Mouse (Mus musculus) heart, postnatal 0 days (tissue): Measurements from ENCODE around the gene Rassf5. TPM values are rescaled to one million over a fixed set of nuclear protein-coding genes. Genes with fewer than 3 reads are reported as not detected.
"Not testable (repeated sequence)": the region's sequence is repeated elsewhere in the genome, so short reads cannot be mapped to it uniquely, and the experiment has no call there.

Source experiments
- ATAC-seq: fragments of 200-750 bp; cut with Nextera tagmentation; 2 replicates; pipeline ENCODE4 v1.8.0; 2017; ENCODE audit warnings: low read depth, moderate number of reproducible peaks, moderate library complexity; ENCODE audit not compliant: insufficient read depth
- DNase-seq: peaks from one replicate; pipeline ENCODE4 v3.0.0-alpha.2; 2016; ENCODE audit warnings: low spot score
- H3K27ac ChIP-seq: fragments of 300-500 bp; sonication (generic); 2 replicates; pipeline ENCODE4 v1.5.1; 2014; ENCODE audit warnings: low read depth, mild to moderate bottlenecking
- H3K27me3 ChIP-seq: fragments of 300-500 bp; sonication (generic); 2 replicates; pipeline ENCODE4 v1.6.1; 2014; ENCODE audit warnings: low read length, mixed read lengths; ENCODE audit not compliant: control insufficient read depth, insufficient read depth
- H3K36me3 ChIP-seq: fragments of 300-500 bp; sonication (generic); replicated peaks from 2 replicates; pipeline ENCODE4 v1.6.1; 2014; ENCODE audit warnings: low read length, mixed read lengths; ENCODE audit not compliant: control insufficient read depth, insufficient read depth
- H3K4me1 ChIP-seq: fragments of 300-500 bp; sonication (generic); 2 replicates; pipeline ENCODE4 v1.6.1; 2014; ENCODE audit warnings: antibody characterized with exemption; ENCODE audit not compliant: control insufficient read depth, insufficient read depth
- H3K4me2 ChIP-seq: fragments of 300-500 bp; sonication (generic); 2 replicates; pipeline ENCODE4 v1.6.1; 2014; ENCODE audit warnings: low read depth, mild to moderate bottlenecking, low read length, moderate library complexity
- H3K4me3 ChIP-seq: fragments of 300-500 bp; sonication (generic); 2 replicates; pipeline ENCODE4 v1.5.1; 2014; ENCODE audit warnings: low read depth, low read length
- H3K9ac ChIP-seq: fragments of 300-500 bp; sonication (generic); replicated peaks from 2 replicates; pipeline ENCODE4 v1.6.1; 2014; ENCODE audit warnings: low read depth, low read length, mixed read lengths
- H3K9me3 ChIP-seq: fragments of 300-500 bp; sonication (generic); replicated peaks from 2 replicates; pipeline ENCODE4 v1.6.1; 2016; ENCODE audit warnings: low read length; ENCODE audit not compliant: control insufficient read depth
- CTCF ChIP-seq: IDR thresholded peaks from 2 replicates; pipeline ENCODE4 v1.5.1; 2016; ENCODE audit warnings: antibody characterized with exemption, control low read depth, low read depth
- EP300 ChIP-seq: IDR thresholded peaks from 2 replicates; pipeline ENCODE4 v1.6.1; 2016; ENCODE audit warnings: antibody characterized with exemption, low read depth
- WGBS: fragments of 180-500 bp; shearing (Covaris S2); extraction: QIAGEN DNeasy Blood & Tissue Kit; methylation state at CpG from one replicate; pipeline ENCODE4 v1.1.7; 2014; 5-methylcytosine and 5-hydroxymethylcytosine counted together
- polyA plus RNA-seq: library from polyadenylated mRNA; unstranded; fragments of >200 nt; fragmentation: Nextera tagmentation; extraction: Ambion mirVana; gene quantifications from 2 replicates; pipeline ENCODE4 v1.2.1, GENCODE M21; 2015
- total RNA-seq: library from RNA; depleted of rRNA; stranded (reverse); fragments of >200 nt; gene quantifications from 2 replicates; pipeline ENCODE4 v1.2.3, GENCODE M21; 2014; ENCODE audit warnings: low replicate concordance

The Rassf5 gene
- total and polyA plus RNA-seq, 2 experiments from 2014 or later: 3.3 TPM

DNA sequence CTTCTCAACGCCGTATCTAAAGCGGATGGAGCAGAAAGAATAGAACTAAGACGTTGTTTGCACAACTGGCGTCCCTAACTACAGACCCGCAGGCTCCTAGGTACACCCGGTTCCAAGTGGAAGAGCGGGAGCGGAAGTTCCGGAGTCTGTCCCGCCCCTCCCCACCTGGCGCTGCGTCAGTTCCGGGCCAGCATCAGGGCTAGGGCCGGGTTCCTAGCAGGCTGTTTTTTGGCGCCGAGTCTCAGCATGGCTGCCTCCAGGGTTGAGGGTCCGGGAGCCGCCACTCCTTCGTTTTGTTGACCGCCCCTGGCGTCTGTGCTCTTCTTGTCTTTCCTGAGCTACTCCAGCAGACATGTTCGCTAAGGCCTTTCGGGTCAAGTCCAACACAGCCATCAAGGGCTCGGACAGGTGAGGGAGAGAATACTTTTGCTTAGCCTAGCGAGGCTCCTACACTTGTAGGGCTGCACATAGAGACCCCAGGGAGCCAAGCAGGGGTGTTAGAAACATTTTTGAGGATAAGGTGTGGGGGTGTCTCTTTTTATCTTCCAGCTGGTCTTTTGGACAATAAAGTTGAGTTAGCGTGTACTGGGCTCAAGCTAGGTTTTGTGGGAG is 91.9 kb downstream of the Rassf5 start, which contains the start of gene Eif2d:
Gene Eif2d, plus strand, starts transcription at position 164 of the 612 bp plus-strand sequence.
- Histone ChIP-seq H3K27ac (peak within 1 kb of the TSS; percentile 46; the same call in 1 of the 2 replicates), H3K36me3 (peaks cover 3% of the 10 kb centered on the region), H3K9ac (peak within 1 kb of the TSS; percentile 56), H3K4me1 (peaks cover 5% of the 10 kb centered on the region), H3K4me3 (peak within 1 kb of the TSS; percentile 60), H3K4me2 (peak within 1 kb of the TSS; percentile 72), H3K27me3 (no peaks in the 10 kb centered on the region), H3K9me3 (no peaks in the 10 kb centered on the region)
- peak; percentile 94 for ATAC-seq
- WGBS: under 1% methylated on average over 27 of the region's 27 CpGs
- no peak for TF ChIP-seq EP300
- TF ChIP-seq CTCF: no peak
- peak; percentile 85 for DNase-seq

DNA sequence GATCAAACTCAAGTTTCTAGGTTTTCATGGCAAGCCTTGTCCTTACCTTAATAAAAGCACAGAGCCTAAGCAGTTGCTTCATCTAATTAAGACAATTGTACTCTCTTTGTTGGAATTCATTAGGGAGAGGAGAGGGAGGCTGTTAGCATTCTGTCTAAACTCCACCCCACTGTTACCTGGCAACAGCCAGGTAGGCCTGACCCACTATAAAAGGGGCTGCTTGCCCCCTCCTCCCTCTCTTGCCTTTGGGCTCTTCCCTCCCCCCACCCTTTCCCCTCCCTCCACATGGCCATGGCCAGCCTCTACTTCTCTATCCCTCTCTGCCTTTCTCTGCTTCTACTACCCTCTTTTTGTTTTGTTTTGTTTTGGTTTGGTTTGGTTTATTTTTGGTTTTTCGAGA is 95.6 kb downstream of the Rassf5 start:
- H3K36me3 ChIP-seq: no peaks in the 10 kb centered on the region
- DNase-seq (no peak), ATAC-seq (no peak)
- no peak overlapping the region for H3K9ac ChIP-seq
- no peak overlapping the region for H3K4me2 ChIP-seq
- H3K4me1 ChIP-seq: peaks cover 5% of the 10 kb centered on the region
- no peak overlapping the region for H3K4me3 ChIP-seq
- no peak overlapping the region for H3K27ac ChIP-seq
- no peaks in the 10 kb centered on the region for H3K27me3 ChIP-seq
- 70% methylated on average over 1 of the region's 1 CpGs for WGBS
- H3K9me3 ChIP-seq: 0 out of 2 replicates have a peak, but pooled peaks cover 1% of the 10 kb centered on the region
- TF ChIP-seq CTCF: no peak
- TF ChIP-seq EP300: no peak

DNA sequence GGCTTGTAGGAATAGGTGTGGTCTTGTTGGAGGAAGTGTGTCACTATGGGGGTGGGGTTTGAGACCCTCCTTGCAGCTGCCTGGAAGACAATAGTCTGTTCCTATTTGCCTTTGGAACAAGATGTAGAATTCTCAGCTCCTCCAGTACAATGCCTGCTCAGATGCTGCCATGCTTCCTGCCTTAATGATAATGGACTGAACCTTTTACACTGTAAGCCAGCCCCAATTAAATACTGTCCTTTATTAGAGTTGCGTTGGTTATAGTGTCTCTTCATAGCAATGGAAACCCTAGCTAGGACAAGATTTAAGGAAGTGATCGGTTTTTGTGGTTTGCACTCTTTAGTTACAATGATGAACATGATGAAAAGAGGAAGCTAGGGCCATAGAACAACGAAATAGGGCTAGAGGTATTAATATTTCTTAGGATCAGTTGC is 98.9 kb downstream of the Rassf5 start:
- Histone ChIP-seq H3K4me1 (no peaks in the 10 kb centered on the region), H3K4me3 (no peak overlapping the region), H3K36me3 (no peaks in the 10 kb centered on the region), H3K27me3 (no peaks in the 10 kb centered on the region), H3K4me2 (no peak overlapping the region), H3K27ac (no peak overlapping the region), H3K9ac (no peak overlapping the region), H3K9me3 (0 out of 2 replicates have a peak, but pooled peaks cover 4% of the 10 kb centered on the region)
- DNase-seq (no peak), ATAC-seq (no peak)
- TF ChIP-seq EP300 (no peak), CTCF (no peak)
- 79% methylated on average over 3 of the region's 3 CpGs for WGBS

DNA sequence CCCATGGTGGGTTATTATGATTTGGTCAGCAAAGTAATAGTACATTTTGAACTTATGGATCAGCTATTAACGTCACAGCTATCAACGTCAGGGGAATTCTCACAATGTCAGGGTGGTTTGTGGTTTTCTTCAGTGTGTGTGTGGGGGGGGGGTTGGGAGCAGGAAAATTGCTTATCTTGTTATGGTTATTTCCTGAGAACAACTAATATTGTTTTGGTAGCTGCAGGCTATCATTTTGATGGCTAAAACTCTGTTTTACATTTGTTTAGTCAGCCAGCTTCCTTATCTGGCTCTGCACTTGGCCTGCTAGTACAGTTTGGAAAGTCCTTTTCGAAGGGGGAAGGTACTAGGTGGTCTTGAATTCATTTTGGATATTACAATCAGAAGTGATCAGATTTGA is 99.8 kb downstream of the Rassf5 start:
- not testable (repeated sequence) for ATAC-seq

DNA sequence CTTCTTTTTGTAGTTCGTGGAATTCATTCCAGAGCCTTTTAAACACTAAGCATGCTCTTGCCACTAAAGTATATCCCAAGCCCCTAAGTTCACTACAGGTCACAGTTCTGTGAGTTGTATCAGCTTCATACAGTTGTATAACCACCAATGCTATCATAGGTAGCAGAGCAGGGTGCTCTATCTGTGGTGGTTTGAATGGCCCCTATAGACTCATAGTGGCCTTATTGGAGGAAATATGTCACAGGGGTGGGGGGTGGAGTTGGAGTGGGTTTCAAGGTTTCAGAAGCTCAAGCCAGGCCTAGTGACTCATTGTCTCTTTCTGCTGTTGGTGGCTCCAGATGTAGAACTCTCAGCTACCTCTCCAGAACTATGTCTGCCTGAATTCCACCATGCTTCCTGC is 102.6 kb downstream of the Rassf5 start:
- H3K4me1 ChIP-seq: peaks cover 7% of the 10 kb centered on the region; the same call in 1 of the 2 replicates
- H3K9me3 ChIP-seq: 0 out of 2 replicates have a peak, but pooled peaks cover 4% of the 10 kb centered on the region
- H3K4me3 ChIP-seq: no peak overlapping the region
- ATAC-seq (no peak), DNase-seq (no peak)
- H3K36me3 ChIP-seq: no peaks in the 10 kb centered on the region
- no peak for TF ChIP-seq CTCF
- TF ChIP-seq EP300: no peak
- 47% methylated on average over 1 of the region's 1 CpGs for WGBS
- H3K4me2 ChIP-seq: no peak overlapping the region
- H3K27me3 ChIP-seq: no peaks in the 10 kb centered on the region
- no peak overlapping the region for H3K9ac ChIP-seq
- H3K27ac ChIP-seq: no peak overlapping the region

More for the DNA sequence above, 99.8 kb downstream of the Rassf5 start:
- not testable (repeated sequence) for H3K4me3 ChIP-seq, H3K4me1 ChIP-seq, H3K27ac ChIP-seq, H3K9me3 ChIP-seq, DNase-seq, H3K4me2 ChIP-seq, H3K9ac ChIP-seq, H3K36me3 ChIP-seq, H3K27me3 ChIP-seq
- 71% methylated on average over 3 of the region's 3 CpGs for WGBS

DNA sequence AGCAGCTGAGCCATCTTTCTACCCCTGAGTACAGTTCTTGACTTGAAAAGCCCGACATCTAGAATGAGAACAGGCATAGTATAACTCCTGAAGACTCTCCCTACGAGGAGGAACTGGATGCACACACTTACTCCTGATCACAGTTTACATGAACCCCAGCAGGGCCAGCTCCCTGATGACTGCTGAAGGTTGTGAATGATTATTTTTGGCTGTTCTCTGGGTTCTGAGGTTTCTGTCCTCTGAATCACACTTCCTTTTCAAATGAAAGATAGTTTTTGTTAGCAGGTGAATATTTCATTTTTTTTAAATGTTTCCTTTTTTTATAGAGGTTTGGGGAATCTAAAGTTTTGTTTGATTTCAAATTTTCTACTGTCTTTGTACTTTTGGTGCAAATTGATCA is 103.6 kb downstream of the Rassf5 start:
- Histone ChIP-seq H3K9ac (no peak overlapping the region), H3K27me3 (no peaks in the 10 kb centered on the region), H3K4me1 (peaks cover 7% of the 10 kb centered on the region; the same call in 1 of the 2 replicates), H3K27ac (no peak overlapping the region), H3K36me3 (no peaks in the 10 kb centered on the region), H3K4me2 (no peak overlapping the region), H3K4me3 (no peak overlapping the region), H3K9me3 (0 out of 2 replicates have a peak, but pooled peaks cover 4% of the 10 kb centered on the region)
- ATAC-seq (no peak), DNase-seq (no peak)
- TF ChIP-seq CTCF (no peak), EP300 (no peak)
- WGBS: 55% methylated on average over 2 of the region's 2 CpGs
